Mouse (Mus musculus) MEL (cell line): ENCODE measurements around the gene Dgkh.

Experiments
- CHD1 ChIP-seq: IDR thresholded peaks from 2 replicates; pipeline ENCODE4 v1.6.1; 2012; ENCODE audit warnings: low read depth, mild to moderate bottlenecking, inconsistent platforms, low read length, improper control_type of control experiment
- CTCF ChIP-seq, 3 experiments: IDR thresholded peaks in 2 of 3; conservative IDR thresholded peaks in 1 of 3; 2 replicates each; pipeline ENCODE4 v1.5.1; 2011 to 2012; ENCODE audit warnings: low read length in 3 of 3, low read depth in 2 of 3, mild to moderate bottlenecking in 2 of 3, improper control_type of control experiment in 1 of 3, inconsistent platforms in 1 of 3, mixed read lengths in 1 of 3, moderate library complexity in 1 of 3; ENCODE audit not compliant: control insufficient read depth in 1 of 3, insufficient read depth in 1 of 3, poor library complexity in 1 of 3, severe bottlenecking in 1 of 3
- ETS1 ChIP-seq: IDR thresholded peaks from 2 replicates; pipeline ENCODE4 v1.6.1; 2012; ENCODE audit warnings: low read depth, mild to moderate bottlenecking, inconsistent platforms, low read length, improper control_type of control experiment, moderate library complexity
- GABPA ChIP-seq: IDR thresholded peaks from 2 replicates; pipeline ENCODE4 v1.6.1; 2012; ENCODE audit warnings: low read depth, mild to moderate bottlenecking, inconsistent platforms, low read length, improper control_type of control experiment, moderate library complexity
- JUND ChIP-seq: IDR thresholded peaks from 2 replicates; pipeline ENCODE4 v1.6.1; 2011; ENCODE audit warnings: low read depth, mild to moderate bottlenecking, improper control_type of control experiment, low read length
- MAZ ChIP-seq: IDR thresholded peaks from 2 replicates; pipeline ENCODE4 v1.6.1; 2012; ENCODE audit warnings: low read depth, mild to moderate bottlenecking, inconsistent platforms, low read length, improper control_type of control experiment
- POLR2A ChIP-seq, 2 experiments: IDR thresholded peaks; 2 replicates each; pipeline ENCODE4 v1.6.1; 2011 to 2012; ENCODE audit warnings: low read length in 2 of 2, mild to moderate bottlenecking in 2 of 2, control low read depth in 1 of 2, improper control_type of control experiment in 1 of 2, low read depth in 1 of 2, moderate library complexity in 1 of 2; ENCODE audit not compliant: control insufficient read depth in 1 of 2, insufficient read depth in 1 of 2, poor library complexity in 1 of 2
- POLR2AphosphoS2 ChIP-seq: IDR thresholded peaks from 2 replicates; pipeline ENCODE4 v1.6.1; 2011; ENCODE audit warnings: low read length, improper control_type of control experiment
- POLR2AphosphoS5 ChIP-seq: IDR thresholded peaks from 2 replicates; pipeline ENCODE4 v1.6.1; 2012; ENCODE audit warnings: low read depth, borderline replicate concordance, mild to moderate bottlenecking, inconsistent platforms, low read length, moderate library complexity, mixed read lengths
- TAL1 ChIP-seq: IDR thresholded peaks from 2 replicates; pipeline ENCODE4 v1.6.1; 2012; ENCODE audit warnings: mild to moderate bottlenecking, inconsistent platforms, low read length, moderate library complexity, mixed read lengths
- TBP ChIP-seq: IDR thresholded peaks from 2 replicates; pipeline ENCODE4 v1.8.0; 2011; ENCODE audit warnings: low read depth, low read length, improper control_type of control experiment
- TCF12 ChIP-seq: IDR thresholded peaks from 2 replicates; pipeline ENCODE4 v1.6.1; 2014; ENCODE audit warnings: low read depth, mild to moderate bottlenecking, inconsistent platforms, low read length, improper control_type of control experiment, moderate library complexity
- ZC3H11A ChIP-seq: IDR thresholded peaks from 2 replicates; pipeline ENCODE4 v1.6.1; 2012; ENCODE audit warnings: low read depth, mild to moderate bottlenecking, inconsistent platforms, low read length, improper control_type of control experiment
- ZKSCAN1 ChIP-seq: IDR thresholded peaks from 2 replicates; pipeline ENCODE4 v1.6.1; 2012; ENCODE audit warnings: low read depth, mild to moderate bottlenecking, inconsistent platforms, low read length, improper control_type of control experiment, moderate library complexity

- TF ChIP-seq CTCF (IDR thresholded peaks at IDR 0.05 in 2 of 3, conservative IDR thresholded peaks at IDR 0.05 in 1 of 3; ENCODE audit: control insufficient read depth in 1 of 3, insufficient read depth in 1 of 3, low read depth in 2 of 3, low read length in 3 of 3, poor library complexity in 1 of 3, severe bottlenecking in 1 of 3) (no peak), POLR2AphosphoS2 (no peak), GABPA (no peak), CHD1 (no peak), POLR2A (IDR thresholded peaks at IDR 0.05; ENCODE audit: control insufficient read depth in 1 of 2, insufficient read depth in 1 of 2, low read depth in 1 of 2, low read length in 2 of 2, poor library complexity in 1 of 2) (no peak), ETS1 (no peak), ZC3H11A (no peak), TAL1 (no peak), MAZ (no peak), POLR2AphosphoS5 (no peak), TCF12 (no peak), ZKSCAN1 (no peak), TBP (no peak), JUND (no peak)
Observed at GRCm38 (mm10) chr14:78702048-78702447, 30.5 kb downstream of the Dgkh start.
